Mouse (Mus musculus) thymus, postnatal 4 days (tissue): ENCODE measurements at regions not wholly inside any gene's neighbourhood (a gene's known extent, or its start where the extent isn't known, plus 50 kb on each side); places are given as distances from the start of the nearest gene placed in this dataset.
A peak's percentile ranks its signal among the peaks of the same experiment; 100 is the strongest.
"Not testable (repeated sequence)": the region's sequence is repeated elsewhere in the genome, so short reads cannot be mapped to it uniquely, and the experiment has no call there.

ENCODE experiments used
- DNase-seq: peaks from one replicate; pipeline ENCODE4 v3.0.0; 2021

DNA sequence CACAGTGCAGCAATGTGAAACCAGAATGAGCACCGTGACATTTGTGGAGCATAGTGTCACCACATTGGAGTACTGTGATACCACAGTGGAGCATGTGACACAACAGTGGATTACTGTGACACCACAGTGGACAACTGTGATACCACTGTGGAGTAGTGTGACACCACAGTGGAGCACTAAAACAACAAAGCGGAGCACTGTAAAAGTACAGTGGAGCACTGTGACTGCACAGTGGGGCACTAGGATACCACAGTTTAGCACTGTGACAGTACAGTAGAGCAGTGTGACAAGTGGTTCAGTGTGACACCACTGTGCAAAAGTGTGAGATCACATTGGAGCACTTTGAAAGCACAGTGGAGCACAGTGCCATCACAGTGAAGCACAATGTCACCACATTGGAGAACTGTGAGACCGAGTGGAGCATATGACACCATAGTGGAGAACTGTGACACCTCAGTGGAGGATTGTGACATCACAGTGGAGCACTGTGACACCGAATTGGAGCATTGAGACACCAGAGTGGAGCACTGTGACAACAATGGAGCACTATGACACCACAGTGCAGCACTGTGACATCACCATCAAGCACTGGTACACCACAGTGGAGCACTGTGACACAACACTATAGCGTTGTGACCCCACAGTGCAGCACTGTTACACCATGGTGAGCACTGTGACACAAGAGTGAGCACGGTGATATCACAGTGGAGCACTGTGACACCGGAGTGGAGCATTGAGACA is 86.6 kb upstream of the Vmn1r2 start:
- DNase-seq = peak; percentile 5

DNA sequence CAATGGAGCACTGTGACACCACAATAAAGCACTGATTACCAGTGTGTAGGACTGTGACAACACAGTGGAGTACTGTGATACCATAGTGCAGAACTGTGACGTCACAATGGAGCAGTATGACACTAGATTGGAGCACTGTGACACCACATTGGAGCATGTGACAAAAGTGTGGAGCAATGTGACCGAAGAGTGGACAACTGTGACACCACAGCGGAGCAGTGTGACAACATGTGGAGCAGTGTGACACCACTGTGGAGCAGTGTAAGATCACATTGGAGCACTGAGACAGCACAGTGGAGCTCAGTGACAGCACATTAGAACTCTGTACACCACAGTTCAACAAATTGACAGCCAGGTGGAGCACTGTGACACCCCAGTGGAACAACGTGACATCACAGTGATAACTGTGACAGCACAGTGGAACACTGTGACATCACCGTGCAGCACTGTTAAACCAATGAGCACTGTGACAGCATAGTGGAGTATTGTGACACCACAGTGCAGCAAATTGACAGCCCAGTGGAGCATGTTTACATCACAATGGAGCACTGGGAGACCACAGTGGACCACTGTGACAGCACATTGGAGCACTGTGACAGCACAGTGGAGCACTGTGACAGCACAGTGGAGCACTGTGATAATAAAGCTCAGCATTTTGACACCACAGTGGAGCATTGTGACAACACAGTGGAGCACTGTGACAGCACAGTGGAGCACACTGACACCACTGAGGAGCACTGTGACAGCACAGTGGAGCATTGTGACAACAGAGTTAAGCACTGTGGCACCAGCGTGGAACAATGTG is 85.8 kb upstream of the Vmn1r2 start:
- DNase-seq = peak; percentile 8

DNA sequence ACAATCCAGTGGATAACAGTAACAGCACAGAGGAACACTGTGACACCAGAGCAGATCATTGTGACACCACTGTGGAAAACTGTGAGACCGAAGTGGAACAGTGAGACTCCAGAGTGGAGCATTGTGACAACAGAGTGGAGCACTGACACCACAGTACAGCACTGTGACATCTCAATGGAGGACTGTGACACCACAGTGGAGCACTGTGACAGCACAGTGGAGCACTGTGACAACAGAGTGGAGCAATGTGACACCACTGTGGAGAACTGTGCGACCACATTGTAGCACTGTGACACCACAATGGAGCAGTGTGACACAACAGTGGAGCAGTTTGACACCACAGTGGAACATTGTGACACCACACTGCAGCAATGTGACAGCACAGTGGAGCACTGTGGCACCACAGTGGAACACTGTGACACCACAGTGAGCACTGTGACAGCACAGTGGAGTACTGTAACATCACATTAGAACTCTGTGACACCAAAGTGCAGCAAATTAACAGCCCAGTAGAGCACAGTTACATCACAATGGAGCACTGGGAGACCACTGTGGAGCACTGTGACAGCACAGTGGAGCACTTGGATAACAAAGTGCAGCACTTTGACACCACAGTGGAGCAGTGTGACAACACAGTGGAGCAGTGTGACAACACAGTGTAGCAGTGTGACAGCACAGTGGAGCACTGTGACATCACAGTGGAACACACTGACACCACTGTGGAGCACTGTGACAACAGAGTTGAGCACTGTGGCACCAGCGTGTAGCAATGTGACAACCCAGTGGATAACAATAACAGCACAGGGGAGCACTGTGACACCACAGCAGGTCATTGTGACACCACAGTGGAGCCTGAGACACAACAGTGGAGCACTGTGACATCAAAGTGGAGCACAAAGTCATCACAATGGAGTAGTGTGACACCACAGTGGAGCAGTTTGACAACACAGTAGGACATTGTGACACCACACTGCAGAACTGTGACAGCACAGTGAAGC is 84.9 kb upstream of the Vmn1r2 start:
- DNase-seq = peak; percentile 9

DNA sequence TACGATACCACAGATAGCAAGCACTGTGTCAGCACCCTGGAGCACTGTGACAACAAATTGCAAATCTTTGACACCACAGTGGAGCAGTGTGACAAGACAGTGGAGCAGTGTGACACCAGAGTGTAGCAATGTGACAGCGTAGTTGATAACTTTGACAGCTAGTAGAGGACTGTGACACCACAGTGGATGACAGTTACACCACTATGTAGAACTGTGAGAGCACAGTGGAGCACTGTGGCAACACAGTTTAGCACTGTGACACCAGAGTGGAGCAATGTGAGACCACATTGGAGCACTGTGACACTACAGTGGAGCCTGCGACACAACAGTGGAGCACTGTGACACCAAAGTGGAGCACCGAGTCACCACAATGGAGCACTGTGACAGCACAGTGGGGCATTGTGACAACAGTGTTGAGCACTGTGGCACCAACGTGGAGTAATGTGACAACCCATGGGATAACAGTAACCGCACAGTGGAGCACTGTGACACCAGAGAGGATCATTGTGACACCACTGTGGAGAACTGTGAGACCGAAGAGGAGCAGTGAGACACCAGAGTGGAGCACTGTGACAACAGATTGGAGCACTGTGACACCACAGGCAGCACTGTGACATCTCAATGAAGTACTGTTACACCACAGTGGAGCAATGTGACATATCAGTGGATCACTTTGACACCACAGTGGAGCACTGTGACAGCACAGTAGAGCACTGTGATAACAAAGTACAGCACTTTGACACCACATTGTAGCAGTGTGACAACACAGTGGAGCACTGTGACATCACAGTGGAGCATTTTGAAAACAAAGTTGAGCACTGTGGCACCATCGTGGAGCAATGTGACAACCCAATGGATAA is 83.7 kb upstream of the Vmn1r2 start:
- peak; percentile 30 for DNase-seq

DNA sequence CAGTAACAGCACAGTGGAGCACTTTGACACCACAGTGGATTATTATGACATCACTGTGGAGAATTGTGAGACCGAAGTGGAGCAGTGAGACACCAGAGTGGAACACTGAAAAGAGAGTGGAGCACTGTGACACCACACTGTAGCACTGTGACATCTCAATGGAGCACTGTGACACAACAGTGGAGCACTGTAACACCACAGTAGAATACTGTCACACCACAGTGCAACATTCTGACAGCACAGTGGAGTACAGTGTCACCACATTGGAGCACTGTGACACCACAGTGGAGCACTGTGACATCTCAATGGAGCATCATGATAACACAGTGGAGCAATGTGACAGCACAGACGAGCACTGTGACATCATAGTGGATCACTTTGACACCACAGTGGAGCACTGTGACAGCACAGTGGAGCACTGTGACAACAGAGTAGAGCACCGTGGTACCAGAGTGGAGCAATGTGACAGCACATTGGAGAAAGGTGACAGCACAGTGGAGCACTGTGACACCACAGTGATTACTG is 83.0 kb upstream of the Vmn1r2 start:
- DNase-seq = peak; percentile 4

DNA sequence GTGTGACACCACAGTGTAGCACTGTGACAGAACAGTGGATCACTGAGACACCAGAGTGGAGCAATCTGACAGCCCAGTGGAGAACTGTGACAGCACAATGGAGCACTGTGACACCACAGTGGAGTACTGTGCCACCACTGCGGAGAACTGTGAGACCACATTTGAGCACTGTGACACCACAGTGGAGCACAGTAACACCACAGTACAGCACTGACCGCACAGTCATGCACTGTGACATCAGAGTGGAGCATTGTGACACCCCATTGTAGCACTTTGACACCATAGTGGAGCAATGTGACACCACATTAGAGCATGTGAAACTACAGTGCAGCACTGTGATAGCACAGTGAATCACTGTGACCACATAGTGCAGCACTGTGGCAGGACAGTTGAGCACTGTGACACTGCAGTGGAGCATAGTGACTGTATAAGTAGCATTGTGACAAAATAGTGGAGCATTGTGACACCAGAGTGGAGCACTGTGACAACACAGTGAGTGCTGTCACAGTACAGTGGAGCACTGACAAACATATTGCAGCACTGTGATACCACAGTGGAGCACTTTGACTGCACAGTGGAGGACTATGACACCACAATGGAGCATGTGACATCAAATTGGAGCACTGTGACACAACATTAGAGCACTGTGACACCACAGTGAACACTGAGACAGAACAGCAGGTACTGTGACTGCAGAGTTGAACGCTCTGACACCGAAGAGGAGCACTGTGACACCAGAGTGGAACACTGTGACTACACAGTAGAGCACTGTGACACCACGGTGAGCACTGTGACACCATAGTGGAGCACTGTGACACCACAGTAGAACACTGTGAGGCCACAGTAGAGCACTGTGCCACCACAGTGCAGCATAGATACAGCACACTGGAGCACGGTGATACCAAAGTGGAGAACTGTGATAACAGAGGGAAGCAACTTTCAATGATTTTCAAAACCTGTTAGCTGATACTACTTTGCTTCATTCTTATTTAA is 81.4 kb upstream of the Vmn1r2 start:
- DNase-seq = peak; percentile 10

DNA sequence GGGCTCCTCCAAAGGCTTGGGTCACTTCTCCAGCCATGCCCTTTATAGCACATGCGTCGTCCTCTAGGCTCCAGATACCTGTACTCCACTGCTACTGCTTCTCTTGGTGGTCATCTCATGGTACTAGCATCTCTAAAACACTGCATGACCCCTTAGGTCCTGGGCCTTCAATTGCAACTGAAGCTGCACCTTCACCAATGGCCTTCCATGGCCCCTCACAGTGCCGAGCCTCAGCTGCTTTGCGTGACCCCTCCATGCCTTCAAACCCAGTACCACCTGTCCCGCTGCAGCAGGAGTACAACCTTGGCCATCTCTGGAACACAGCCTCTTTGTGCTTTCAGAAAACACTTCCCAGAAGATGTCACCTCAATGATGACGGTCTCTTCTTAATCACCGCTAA is 79.5 kb upstream of the Vmn1r2 start:
- not testable (repeated sequence) for DNase-seq

DNA sequence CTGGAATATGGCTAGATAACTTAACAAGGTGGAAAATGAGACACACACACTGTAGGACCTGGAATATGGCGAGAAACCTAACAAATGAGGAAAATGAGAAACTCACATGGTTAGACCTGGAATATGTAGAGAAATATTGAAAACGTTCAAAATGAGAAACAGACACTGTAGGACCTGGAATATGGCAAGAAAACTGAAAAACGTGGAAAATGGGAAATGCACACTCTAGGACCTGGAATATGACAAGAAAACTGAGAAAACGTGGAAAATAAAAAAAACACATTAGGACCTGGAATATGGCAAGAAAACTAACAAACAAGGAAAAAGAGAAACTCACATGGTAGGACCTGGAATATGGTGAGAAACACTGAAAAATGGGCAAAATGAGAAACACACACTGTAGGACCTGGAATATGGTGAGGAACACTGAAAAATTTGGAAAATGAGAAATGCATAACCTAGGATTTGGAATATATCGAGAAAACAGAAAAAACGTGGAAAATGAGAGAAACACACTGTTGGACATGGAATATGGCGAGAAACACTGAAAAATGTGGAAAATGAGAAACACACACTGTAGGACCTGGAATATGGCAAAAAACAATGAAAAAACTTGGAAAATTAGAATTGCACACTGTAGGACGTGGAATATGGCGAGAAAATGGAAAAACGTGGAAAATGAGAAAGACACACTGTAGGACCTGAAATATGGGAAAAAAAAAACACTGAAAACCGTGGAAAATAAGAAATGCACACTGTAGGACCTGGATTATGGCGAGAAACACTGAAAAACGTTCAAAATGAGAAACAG is 77.3 kb upstream of the Vmn1r2 start:
- DNase-seq = no peak

DNA sequence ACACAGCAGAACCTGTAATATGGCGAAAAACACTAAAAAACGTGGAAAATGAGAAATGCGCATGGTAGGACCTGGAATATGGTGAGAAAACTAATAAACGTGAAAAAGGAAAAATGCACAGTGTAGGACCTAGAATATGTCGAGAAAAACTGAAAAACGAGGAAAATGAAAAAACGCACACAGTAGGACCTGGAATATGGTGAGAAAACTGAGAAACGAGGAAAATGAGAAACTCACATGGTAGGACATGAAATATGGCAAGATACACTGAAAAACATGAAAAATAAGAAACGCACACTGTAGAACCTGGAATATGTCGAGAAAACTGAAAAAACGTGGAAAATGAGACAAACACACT is 76.8 kb upstream of the Vmn1r2 start:
- no peak for DNase-seq

DNA sequence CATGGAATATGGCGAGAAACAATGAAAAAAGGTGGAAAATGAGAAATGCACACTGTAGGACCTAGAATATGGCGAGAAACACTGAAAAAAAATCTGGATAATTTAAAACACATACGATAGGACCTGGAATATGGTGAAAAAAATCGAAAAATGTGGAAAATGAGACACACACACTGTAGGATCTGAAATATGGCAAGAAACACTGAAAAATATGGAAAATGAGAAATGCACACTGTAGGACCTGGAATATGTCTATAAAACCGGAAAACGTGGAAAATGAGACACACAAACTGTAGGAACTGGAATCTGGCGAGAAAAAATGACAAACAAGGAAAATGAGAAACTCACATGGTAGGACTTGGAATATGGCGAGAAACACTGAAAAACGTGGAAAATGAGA is 76.4 kb upstream of the Vmn1r2 start:
- no peak for DNase-seq
